Mouse (Mus musculus): Measurements from ENCODE around the gene Meis1. TPM values are rescaled to one million over a fixed set of nuclear protein-coding genes. Genes with fewer than 3 reads are reported as not detected.

Meis1 gene
- polyA plus RNA-seq, 1 experiment from 2014 or later, result 2.8 TPM

GRCm38 (mm10) chr11:19017719-19018413, 919 bp downstream of the Meis1 start:
- H3K27ac ChIP-seq, result peak overlapping the region; percentile 44
- H3K4me3 ChIP-seq (ENCODE audit: inconsistent target), result peak overlapping the region; percentile 62
- whole genome bisulfite sequencing (ENCODE audit: missing documents), result 9% methylated on average over 14 of the region's 14 CpGs
- no peaks in the 10 kb centered on the region for H3K79me2 ChIP-seq (ENCODE audit: inconsistent target)
- no peaks in the 10 kb centered on the region for H3K36me3 ChIP-seq (ENCODE audit: inconsistent target)

GRCm38 (mm10) chr11:19017262-19017661, 1.5 kb downstream of the Meis1 start:
- Histone ChIP-seq H3K27ac (no peak overlapping the region), H3K4me3 (ENCODE audit: inconsistent target) (peak overlapping the region; percentile 62; the same call in 1 of the 2 replicates), H3K79me2 (ENCODE audit: inconsistent target) (no peaks in the 10 kb centered on the region), H3K36me3 (ENCODE audit: inconsistent target) (no peaks in the 10 kb centered on the region)
- WGBS (ENCODE audit: missing documents), result 0% methylated on average over 1 of the region's 1 CpGs

- WGBS (ENCODE audit: missing documents), result 31% methylated on average over 10 of the region's 10 CpGs
- Histone ChIP-seq H3K4me3 (ENCODE audit: inconsistent target) (peak overlapping the region; percentile 6; the same call in 1 of the 2 replicates), H3K36me3 (ENCODE audit: inconsistent target) (no peaks in the 10 kb centered on the region), H3K79me2 (ENCODE audit: inconsistent target) (no peaks in the 10 kb centered on the region), H3K27ac (no peak overlapping the region)
Observed at GRCm38 (mm10) chr11:19016481-19017220, 2.1 kb downstream of the Meis1 start.

GRCm38 (mm10) chr11:19015731-19016461, 2.9 kb downstream of the Meis1 start:
- H3K36me3 ChIP-seq (ENCODE audit: inconsistent target), result no peaks in the 10 kb centered on the region
- no peaks in the 10 kb centered on the region for H3K79me2 ChIP-seq (ENCODE audit: inconsistent target)
- 19% methylated on average over 37 of the region's 37 CpGs for WGBS (ENCODE audit: missing documents)
- H3K27ac ChIP-seq, result no peak overlapping the region
- peak overlapping the region; percentile 6; the same call in 1 of the 2 replicates for H3K4me3 ChIP-seq (ENCODE audit: inconsistent target)

- Histone ChIP-seq H3K4me3 (ENCODE audit: inconsistent target) (no peak overlapping the region; the same call in 1 of the 2 replicates), H3K36me3 (ENCODE audit: inconsistent target) (no peaks in the 10 kb centered on the region)
- 21% methylated on average over 5 of the region's 5 CpGs for WGBS (ENCODE audit: missing documents)
Observed at GRCm38 (mm10) chr11:19015381-19015730, 3.4 kb downstream of the Meis1 start.

GRCm38 (mm10) chr11:19014441-19015161, 4.2 kb downstream of the Meis1 start:
- H3K27ac ChIP-seq, result no peak overlapping the region
- no peaks in the 10 kb centered on the region for H3K36me3 ChIP-seq (ENCODE audit: inconsistent target)
- peak overlapping the region; percentile 3; the same call in 1 of the 2 replicates for H3K4me3 ChIP-seq (ENCODE audit: inconsistent target)
- 21% methylated on average over 34 of the region's 35 CpGs for WGBS (ENCODE audit: missing documents)
- no peaks in the 10 kb centered on the region for H3K79me2 ChIP-seq (ENCODE audit: inconsistent target)

More at GRCm38 (mm10) chr11:19015381-19015730, 3.4 kb downstream of the Meis1 start:
- no peak overlapping the region for H3K27ac ChIP-seq
- no peaks in the 10 kb centered on the region for H3K79me2 ChIP-seq (ENCODE audit: inconsistent target)

GRCm38 (mm10) chr11:19014113-19014440, 4.7 kb downstream of the Meis1 start:
- WGBS (ENCODE audit: missing documents), result 56% methylated on average over 9 of the region's 12 CpGs
- H3K4me3 ChIP-seq (ENCODE audit: inconsistent target), result no peak overlapping the region

GRCm38 (mm10) chr11:19013141-19014112, 5.4 kb downstream of the Meis1 start:
- Histone ChIP-seq H3K36me3 (ENCODE audit: inconsistent target) (no peaks in the 10 kb centered on the region), H3K79me2 (ENCODE audit: inconsistent target) (no peaks in the 10 kb centered on the region), H3K27ac (no peak overlapping the region), H3K4me3 (ENCODE audit: inconsistent target) (no peak overlapping the region)
- 65% methylated on average over 25 of the region's 25 CpGs for WGBS (ENCODE audit: missing documents)

More at GRCm38 (mm10) chr11:19014113-19014440, 4.7 kb downstream of the Meis1 start:
- Histone ChIP-seq H3K79me2 (ENCODE audit: inconsistent target) (no peaks in the 10 kb centered on the region), H3K27ac (no peak overlapping the region), H3K36me3 (ENCODE audit: inconsistent target) (no peaks in the 10 kb centered on the region)

GRCm38 (mm10) chr11:19012463-19013115, 6.2 kb downstream of the Meis1 start:
- WGBS (ENCODE audit: missing documents), result 73% methylated on average over 2 of the region's 2 CpGs
- Histone ChIP-seq H3K4me3 (ENCODE audit: inconsistent target) (no peak overlapping the region), H3K36me3 (ENCODE audit: inconsistent target) (no peaks in the 10 kb centered on the region)

GRCm38 (mm10) chr11:19012001-19012400, 6.8 kb downstream of the Meis1 start:
- H3K36me3 ChIP-seq (ENCODE audit: inconsistent target), result no peaks in the 10 kb centered on the region
- 73% methylated on average over 2 of the region's 2 CpGs for WGBS (ENCODE audit: missing documents)

More at GRCm38 (mm10) chr11:19012463-19013115, 6.2 kb downstream of the Meis1 start:
- no peaks in the 10 kb centered on the region for H3K79me2 ChIP-seq (ENCODE audit: inconsistent target)
- no peak overlapping the region for H3K27ac ChIP-seq

GRCm38 (mm10) chr11:19011108-19011805, 7.5 kb downstream of the Meis1 start:
- H3K36me3 ChIP-seq (ENCODE audit: inconsistent target), result no peaks in the 10 kb centered on the region
- no peak overlapping the region for H3K27ac ChIP-seq
- H3K79me2 ChIP-seq (ENCODE audit: inconsistent target), result no peaks in the 10 kb centered on the region
- H3K4me3 ChIP-seq (ENCODE audit: inconsistent target), result no peak overlapping the region
- 47% methylated on average over 9 of the region's 9 CpGs for WGBS (ENCODE audit: missing documents)

More at GRCm38 (mm10) chr11:19012001-19012400, 6.8 kb downstream of the Meis1 start:
- H3K4me3 ChIP-seq (ENCODE audit: inconsistent target), result no peak overlapping the region
- H3K27ac ChIP-seq, result no peak overlapping the region
- H3K79me2 ChIP-seq (ENCODE audit: inconsistent target), result no peaks in the 10 kb centered on the region

GRCm38 (mm10) chr11:19010396-19010811, 8.4 kb downstream of the Meis1 start:
- Histone ChIP-seq H3K4me3 (ENCODE audit: inconsistent target) (no peak overlapping the region), H3K27ac (no peak overlapping the region), H3K79me2 (ENCODE audit: inconsistent target) (no peaks in the 10 kb centered on the region), H3K36me3 (ENCODE audit: inconsistent target) (no peaks in the 10 kb centered on the region)
- WGBS (ENCODE audit: missing documents), result 55% methylated on average over 14 of the region's 14 CpGs

Data from macrophage (primary cell).